Mouse (Mus musculus) heart, adult 2 months (tissue): ENCODE measurements around the gene Hpse.

Experiments used
- CTCF ChIP-seq: fragments of 200-600 bp; IDR thresholded peaks from 2 replicates; pipeline ENCODE4 v1.8.1; 2022; ENCODE audit warnings: antibody characterized with exemption, mild to moderate bottlenecking, moderate library complexity
- POLR2A ChIP-seq: fragments of 200-500 bp; IDR thresholded peaks from 2 replicates; pipeline ENCODE4 v1.6.1; 2011; ENCODE audit warnings: mild to moderate bottlenecking, low read depth, low read length, control low read depth; ENCODE audit not compliant: insufficient read depth

DNA sequence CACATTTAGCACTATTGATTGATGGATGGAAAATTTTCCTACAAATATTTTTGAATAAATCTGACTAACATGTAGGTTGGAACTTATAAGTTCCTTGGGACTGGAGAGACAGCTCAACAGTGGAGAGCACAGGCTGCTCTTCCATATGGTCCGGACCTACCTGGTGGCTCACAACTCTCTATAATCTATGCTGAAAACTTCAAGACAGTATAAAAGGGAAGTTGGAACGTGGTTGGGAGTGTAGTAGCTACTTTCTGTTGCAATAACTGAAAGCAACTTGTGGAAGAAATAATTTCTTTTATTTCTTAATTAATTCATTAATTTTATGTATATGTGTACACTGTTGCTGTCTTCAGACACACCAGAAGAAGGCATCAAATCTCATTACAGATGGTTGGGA lies 22.1 kb downstream of the Hpse start:
- TF ChIP-seq POLR2A (no peak), CTCF (no peak)
